8 mouse cellular contexts compared by ENCODE assay signal in genomic region chr7:116607628-116608225, GRCm38 (mm10).
DNase-seq lines count a peak whose midpoint lies in the region; ATAC-seq and TF ChIP-seq lines count a peak whose summit lies in the region.

No protein-coding gene starts in this region.

- H3K9me3 ChIP-seq in heart, postnatal 0 days (replicated peaks; ENCODE audit: control insufficient read depth, low read length), result no peaks in the 10 kb centered on the region
- H3K9me3 ChIP-seq in liver, embryonic 14.5 days (ENCODE audit: control insufficient read depth, low read length), result no peaks in the 10 kb centered on the region

- no peak for TF ChIP-seq EP300 in heart, postnatal 0 days (IDR thresholded peaks at IDR 0.05; ENCODE audit: low read depth)
- no peak for TF ChIP-seq EP300 in liver, embryonic 14.5 days (IDR thresholded peaks at IDR 0.05; ENCODE audit: low read depth)

- 3% methylated on average over 15 of the region's 15 CpGs for WGBS in cerebellum, adult 2 months
- 5% methylated on average over 15 of the region's 15 CpGs for WGBS in heart, postnatal 0 days
- WGBS in liver, embryonic 14.5 days (ENCODE audit: insufficient replicate concordance), result 2% methylated on average over 15 of the region's 15 CpGs

- no peak for TF ChIP-seq CTCF in cerebellum, adult 2 months (IDR thresholded peaks at IDR 0.05; ENCODE audit: borderline replicate concordance, insufficient read depth, low read depth, low read length)
- TF ChIP-seq CTCF in brain, embryonic 14.5 days (IDR thresholded peaks at IDR 0.05; ENCODE audit: borderline replicate concordance, extremely low read depth, insufficient read depth, insufficient read length), result no peak
- TF ChIP-seq CTCF in heart, postnatal 0 days (IDR thresholded peaks at IDR 0.05; ENCODE audit: low read depth), result no peak
- no peak for TF ChIP-seq CTCF in liver, embryonic 14.5 days (IDR thresholded peaks at IDR 0.05; ENCODE audit: low read depth)

- DNase-seq in cerebellum, adult 2 months, result no peak
- no peak for DNase-seq in cerebellum, postnatal 14 days
- DNase-seq in brain, embryonic 14.5 days (ENCODE audit: low read depth), result peak; percentile 4
- no peak for DNase-seq in heart, postnatal 0 days (ENCODE audit: low spot score)
- no peak for DNase-seq in liver, embryonic 14.5 days (ENCODE audit: low read depth in 3 of 3, low spot score in 3 of 3)
- DNase-seq in left cerebral cortex, adult 8-10 months (ENCODE audit: low spot score in 2 of 2), result no peak
- no peak for DNase-seq in frontal cortex, postnatal 36 days (ENCODE audit: low spot score in 2 of 2)

- no peak overlapping the region for H3K27ac ChIP-seq in cerebellum, adult 2 months (ENCODE audit: insufficient read depth, low read length)
- no peak overlapping the region for H3K27ac ChIP-seq in heart, postnatal 0 days (ENCODE audit: low read depth)
- no peak overlapping the region for H3K27ac ChIP-seq in liver, embryonic 14.5 days

- H3K36me3 ChIP-seq in heart, postnatal 0 days (replicated peaks; ENCODE audit: control insufficient read depth, insufficient read depth, low read length), result no peaks in the 10 kb centered on the region
- H3K36me3 ChIP-seq in liver, embryonic 14.5 days (replicated peaks; ENCODE audit: control insufficient read depth, insufficient read depth, low read depth), result no peaks in the 10 kb centered on the region

- 0 out of 2 replicates have a peak overlapping the region, but pooled peaks have one; percentile 20 for H3K9ac ChIP-seq in heart, postnatal 0 days (replicated peaks; ENCODE audit: low read depth, low read length)
- no peak overlapping the region for H3K9ac ChIP-seq in liver, embryonic 14.5 days (replicated peaks)

- no peaks in the 10 kb centered on the region for H3K27me3 ChIP-seq in cerebellum, adult 2 months (ENCODE audit: control insufficient read depth, insufficient read depth, low read length)
- H3K27me3 ChIP-seq in heart, postnatal 0 days (ENCODE audit: control insufficient read depth, insufficient read depth, low read length), result no peaks in the 10 kb centered on the region
- H3K27me3 ChIP-seq in liver, embryonic 14.5 days (ENCODE audit: control insufficient read depth, insufficient read depth, low read length), result no peaks in the 10 kb centered on the region

- TF ChIP-seq POLR2A in cerebellum, adult 2 months (IDR thresholded peaks at IDR 0.05; ENCODE audit: borderline replicate concordance, insufficient read depth, low read length), result no peak
- no peak for TF ChIP-seq POLR2A in brain, embryonic 14.5 days (IDR thresholded peaks at IDR 0.05; ENCODE audit: borderline replicate concordance, extremely low read depth, insufficient read depth, insufficient read length, poor library complexity, severe bottlenecking)

- ATAC-seq in heart, postnatal 0 days (ENCODE audit: insufficient read depth, low read depth), result no peak
- no peak for ATAC-seq in liver, embryonic 14.5 days (ENCODE audit: insufficient read depth)
- no peak for ATAC-seq in megakaryocyte progenitor cell, adult 5-6 weeks (replicated peaks; ENCODE audit: poor library complexity)

- peaks cover 5% of the 10 kb centered on the region; the same call in 1 of the 2 replicates for H3K4me1 ChIP-seq in cerebellum, adult 2 months (ENCODE audit: control insufficient read depth, insufficient read depth, low read length)
- no peaks in the 10 kb centered on the region for H3K4me1 ChIP-seq in heart, postnatal 0 days (ENCODE audit: control insufficient read depth, insufficient read depth)
- H3K4me1 ChIP-seq in liver, embryonic 14.5 days (replicated peaks; ENCODE audit: control insufficient read depth in 2 of 2, insufficient read depth in 2 of 2, low read length in 1 of 2), result no peaks in the 10 kb centered on the region

- H3K4me2 ChIP-seq in heart, postnatal 0 days (ENCODE audit: low read depth, low read length), result peak overlapping the region; percentile 61
- peak overlapping the region; percentile 47 for H3K4me2 ChIP-seq in liver, embryonic 14.5 days (ENCODE audit: low read depth)

- peak overlapping the region; percentile 46 for H3K4me3 ChIP-seq in cerebellum, adult 2 months (replicated peaks; ENCODE audit: insufficient read depth, low read depth, low read length)
- H3K4me3 ChIP-seq in heart, postnatal 0 days (ENCODE audit: low read depth, low read length), result peak overlapping the region; percentile 34
- H3K4me3 ChIP-seq in liver, embryonic 14.5 days (ENCODE audit: insufficient read depth in 1 of 2, low read depth in 2 of 2, low read length in 2 of 2), result no peak overlapping the region

Comparison
In these comparisons a context has a peak if more than half of its experiments do, and no peak if none do; other contexts are left out.
1. H3K4me3 ChIP-seq: peak in cerebellum, adult 2 months (single experiment) and heart, postnatal 0 days (single experiment); none in liver, embryonic 14.5 days (0 of 2).